Mouse (Mus musculus) hindbrain, embryonic 16.5 days (tissue): Measurements from ENCODE around the gene Pygb. TPM values are rescaled to one million over a fixed set of nuclear protein-coding genes. Genes with fewer than 3 reads are reported as not detected.

ENCODE experiments used
- ATAC-seq: fragments of 200-750 bp; cut with Nextera tagmentation; 2 replicates; pipeline ENCODE4 v1.8.0; 2017; ENCODE audit warnings: moderate TSS enrichment, moderate library complexity
- H3K27ac ChIP-seq: fragments of 300-500 bp; sonication (generic); 2 replicates; pipeline ENCODE4 v1.5.1; 2014; ENCODE audit warnings: low read depth, mild to moderate bottlenecking, control low read depth, low read length, moderate library complexity
- H3K27me3 ChIP-seq: fragments of 300-500 bp; sonication (generic); replicated peaks from 2 replicates; pipeline ENCODE4 v1.6.1; 2014; ENCODE audit warnings: low read length; ENCODE audit not compliant: control insufficient read depth, insufficient read depth
- H3K36me3 ChIP-seq: fragments of 300-500 bp; sonication (generic); 2 replicates; pipeline ENCODE4 v1.6.1; 2014; ENCODE audit warnings: mild to moderate bottlenecking, low read length, moderate library complexity, mixed read lengths; ENCODE audit not compliant: control insufficient read depth, insufficient read depth
- H3K4me1 ChIP-seq: fragments of 300-500 bp; sonication (generic); 2 replicates; pipeline ENCODE4 v1.6.1; 2014; ENCODE audit warnings: low read depth, low read length; ENCODE audit not compliant: control insufficient read depth, insufficient read depth
- H3K4me2 ChIP-seq: fragments of 300-500 bp; sonication (generic); 2 replicates; pipeline ENCODE4 v1.6.1; 2014; ENCODE audit warnings: mild to moderate bottlenecking, low read length, control low read depth, moderate library complexity
- H3K4me3 ChIP-seq: fragments of 300-500 bp; sonication (generic); 2 replicates; pipeline ENCODE4 v1.5.1; 2014; ENCODE audit warnings: mild to moderate bottlenecking, low read length, control low read depth, moderate library complexity
- H3K9ac ChIP-seq: fragments of 300-500 bp; sonication (generic); 2 replicates; pipeline ENCODE4 v1.6.1; 2014; ENCODE audit warnings: low read depth, mild to moderate bottlenecking, control low read depth, low read length, moderate library complexity
- H3K9me3 ChIP-seq: fragments of 300-500 bp; sonication (generic); 2 replicates; pipeline ENCODE4 v1.6.1; 2014; ENCODE audit warnings: mild to moderate bottlenecking, low read length, moderate library complexity; ENCODE audit not compliant: control insufficient read depth
- WGBS: fragments of 180-500 bp; shearing (Covaris S2); extraction: QIAGEN DNeasy Blood & Tissue Kit; methylation state at CpG from one replicate; pipeline ENCODE4 v1.1.7; 2014; 5-methylcytosine and 5-hydroxymethylcytosine counted together
- polyA plus RNA-seq: library from polyadenylated mRNA; unstranded; fragments of >200 nt; fragmentation: Nextera tagmentation; extraction: Ambion mirVana; gene quantifications from 2 replicates; pipeline ENCODE4 v1.2.1, GENCODE M21; 2015

The Pygb gene
- 176 and 179 TPM in 2 replicates for polyA plus RNA-seq

DNA sequence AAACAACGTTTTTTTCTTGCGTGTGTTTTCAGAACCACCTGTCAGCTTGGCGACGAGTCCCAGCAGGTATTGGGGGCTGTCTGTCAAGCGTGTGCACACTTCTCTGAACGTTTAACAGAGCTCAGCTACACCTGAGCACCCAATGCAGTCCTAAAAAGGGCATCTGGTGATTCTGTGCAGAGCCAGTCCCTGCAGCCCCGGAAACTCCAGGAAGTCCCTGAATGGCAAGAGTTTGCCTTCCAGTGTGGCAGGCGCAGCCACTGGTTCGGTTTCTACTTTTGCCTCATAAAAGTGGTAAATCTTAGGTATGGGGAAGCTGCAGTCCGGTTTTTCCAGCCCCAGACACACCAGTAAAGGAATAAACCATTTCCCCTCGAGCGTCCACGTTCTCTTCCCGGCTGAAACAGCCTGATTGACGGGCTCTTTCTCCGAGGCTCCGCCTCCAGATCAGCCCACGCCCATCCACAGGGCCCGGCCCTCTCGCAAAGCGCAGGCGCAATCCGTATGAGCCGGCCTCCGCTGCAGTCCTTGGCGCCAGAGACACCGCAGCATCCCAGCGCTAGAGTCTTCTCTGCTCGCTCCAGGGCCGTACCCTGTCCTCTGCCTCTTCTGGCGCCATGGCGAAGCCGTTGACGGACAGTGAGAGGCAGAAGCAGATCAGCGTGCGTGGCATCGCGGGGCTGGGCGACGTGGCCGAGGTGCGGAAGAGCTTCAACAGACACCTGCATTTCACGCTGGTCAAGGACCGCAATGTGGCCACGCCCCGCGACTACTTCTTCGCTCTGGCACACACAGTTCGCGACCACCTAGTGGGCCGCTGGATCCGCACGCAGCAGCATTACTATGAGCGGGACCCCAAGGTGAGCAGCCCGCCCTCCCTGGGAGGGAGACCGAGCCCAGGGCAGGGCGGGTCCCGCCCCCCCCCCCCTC lies at the start of gene Pygb:
Gene Pygb, plus strand, starts transcription at position 485 of the 930 bp plus-strand sequence.
- H3K27ac ChIP-seq = peak within 1 kb of the TSS; percentile 68
- H3K4me1 ChIP-seq = peaks cover 19% of the 10 kb centered on the region
- H3K9me3 ChIP-seq = no peaks in the 10 kb centered on the region
- ATAC-seq = peak; percentile 97
- peak within 1 kb of the TSS; percentile 64 for H3K9ac ChIP-seq
- H3K27me3 ChIP-seq = no peaks in the 10 kb centered on the region; the same call in 1 of the 2 replicates
- H3K4me3 ChIP-seq = peak within 1 kb of the TSS; percentile 55
- 2% methylated on average over 56 of the region's 58 CpGs for WGBS
- no peaks in the 10 kb centered on the region for H3K36me3 ChIP-seq
- H3K4me2 ChIP-seq = peak within 1 kb of the TSS; percentile 73

DNA sequence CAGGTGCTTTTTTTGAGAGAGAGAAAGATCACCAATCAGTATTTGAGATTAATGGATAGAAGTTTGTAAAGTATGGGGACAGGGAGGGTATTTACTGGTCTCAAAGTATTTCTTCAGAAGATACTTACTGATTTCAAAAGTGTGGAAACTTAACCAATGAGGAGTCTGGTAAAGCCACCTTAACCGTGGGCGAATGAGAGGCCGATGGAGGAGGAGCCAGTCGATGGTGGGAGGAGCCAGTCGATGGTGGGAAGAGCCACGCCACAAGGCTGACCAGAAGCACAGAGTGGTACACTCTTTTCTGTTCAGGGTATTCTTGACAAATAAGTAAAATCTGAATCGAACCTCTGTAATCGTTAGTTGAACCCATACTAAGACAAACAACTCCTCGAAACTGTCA lies 48.7 kb upstream of the Pygb start:
- Histone ChIP-seq H3K4me2 (no peak overlapping the region), H3K4me3 (no peak overlapping the region), H3K36me3 (no peaks in the 10 kb centered on the region), H3K4me1 (no peaks in the 10 kb centered on the region), H3K27me3 (0 out of 2 replicates have a peak, but pooled peaks cover 2% of the 10 kb centered on the region), H3K9ac (no peak overlapping the region), H3K27ac (no peak overlapping the region), H3K9me3 (no peaks in the 10 kb centered on the region; the same call in 1 of the 2 replicates)
- no peak for ATAC-seq
- WGBS = 81% methylated on average over 9 of the region's 9 CpGs

DNA sequence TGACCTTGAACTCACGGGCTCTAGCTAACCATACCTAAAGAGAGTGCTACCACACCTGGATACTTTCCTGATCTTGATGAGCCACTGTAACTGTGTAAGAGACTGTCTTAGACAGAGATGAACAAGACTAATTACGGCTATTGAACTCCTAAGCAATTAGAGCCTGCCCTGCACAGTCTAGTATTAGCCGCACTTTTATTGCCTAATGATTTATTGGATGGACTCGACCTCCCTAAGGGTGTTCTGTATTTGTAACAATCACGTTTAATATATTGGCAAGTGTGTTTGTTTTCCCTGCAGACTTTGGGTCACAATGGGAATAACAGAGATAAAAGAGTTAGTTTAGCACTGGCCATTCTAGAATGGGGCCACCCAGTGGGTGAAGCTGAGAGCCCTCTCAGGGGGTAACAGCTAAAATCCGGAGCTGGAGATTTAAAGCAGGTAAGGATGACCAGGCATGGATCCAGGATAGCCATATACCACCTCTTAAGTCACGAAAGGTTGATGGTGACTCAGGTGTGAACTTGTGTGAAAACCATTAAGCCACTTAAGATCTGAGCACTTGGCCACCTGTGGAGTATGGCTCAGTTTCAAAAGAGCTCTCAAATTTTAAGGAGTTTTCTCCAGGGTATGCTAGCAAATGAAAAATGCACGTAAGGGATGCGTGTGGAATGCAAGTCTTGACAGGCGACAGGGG lies 46.2 kb upstream of the Pygb start:
- no peaks in the 10 kb centered on the region for H3K36me3 ChIP-seq
- no peaks in the 10 kb centered on the region; the same call in 1 of the 2 replicates for H3K9me3 ChIP-seq
- no peak overlapping the region for H3K27ac ChIP-seq
- no peak overlapping the region for H3K4me3 ChIP-seq
- H3K4me1 ChIP-seq = no peaks in the 10 kb centered on the region
- 63% methylated on average over 10 of the region's 10 CpGs for WGBS
- no peak for ATAC-seq
- H3K4me2 ChIP-seq = no peak overlapping the region
- no peak overlapping the region for H3K9ac ChIP-seq
- 0 out of 2 replicates have a peak, but pooled peaks cover 2% of the 10 kb centered on the region for H3K27me3 ChIP-seq

DNA sequence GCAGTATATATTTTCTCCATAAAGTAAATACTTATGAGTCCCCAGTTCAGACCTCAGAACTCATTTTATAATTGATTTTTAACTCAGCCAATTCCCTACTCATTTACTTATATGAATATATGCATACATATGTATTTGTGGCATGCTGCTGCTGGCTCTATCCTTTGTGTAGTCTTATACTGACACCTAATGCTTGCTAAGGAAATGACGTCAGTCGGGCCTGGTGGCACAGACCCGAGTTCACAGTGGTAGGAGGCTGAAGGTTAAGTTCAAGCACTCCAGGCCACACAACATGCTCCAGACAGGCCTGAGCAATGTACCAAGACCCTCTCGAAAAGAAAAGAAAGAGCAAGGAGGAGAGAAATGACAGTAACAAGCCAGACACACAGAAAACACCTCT lies 45.1 kb upstream of the Pygb start:
- H3K36me3 ChIP-seq = no peaks in the 10 kb centered on the region
- 0 out of 2 replicates have a peak, but pooled peaks cover 2% of the 10 kb centered on the region for H3K27me3 ChIP-seq
- H3K9me3 ChIP-seq = no peaks in the 10 kb centered on the region; the same call in 1 of the 2 replicates
- no peak overlapping the region for H3K27ac ChIP-seq
- H3K4me1 ChIP-seq = no peaks in the 10 kb centered on the region
- ATAC-seq = peak; percentile 89
- WGBS = 66% methylated on average over 4 of the region's 4 CpGs
- no peak overlapping the region for H3K4me2 ChIP-seq
- no peak overlapping the region for H3K9ac ChIP-seq
- no peak overlapping the region for H3K4me3 ChIP-seq

DNA sequence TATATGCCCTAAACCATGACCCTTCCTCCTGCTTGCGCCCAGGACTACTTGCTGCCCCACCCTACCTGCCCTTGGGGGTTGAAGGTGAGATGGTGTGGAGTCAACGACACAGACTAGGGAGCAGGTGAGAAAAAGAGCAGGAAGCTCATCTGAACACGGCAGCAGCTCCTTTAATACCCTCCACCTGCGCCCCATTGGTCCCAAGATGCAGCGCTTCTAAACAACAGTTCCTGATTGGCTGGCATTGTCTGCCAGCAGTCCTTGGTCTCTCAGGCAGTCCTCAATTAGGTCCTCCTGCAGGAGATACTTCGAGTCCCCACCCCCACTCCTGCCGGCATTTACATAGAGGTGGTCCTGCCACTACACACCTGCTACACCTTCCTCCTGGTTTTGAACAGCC lies 41.5 kb upstream of the Pygb start:
- no peak overlapping the region for H3K9ac ChIP-seq
- no peaks in the 10 kb centered on the region for H3K36me3 ChIP-seq
- no peaks in the 10 kb centered on the region for H3K27me3 ChIP-seq
- H3K9me3 ChIP-seq = no peaks in the 10 kb centered on the region; the same call in 1 of the 2 replicates
- H3K4me1 ChIP-seq = peaks cover 3% of the 10 kb centered on the region
- 74% methylated on average over 7 of the region's 7 CpGs for WGBS
- ATAC-seq = no peak
- H3K27ac ChIP-seq = no peak overlapping the region
- no peak overlapping the region for H3K4me3 ChIP-seq
- H3K4me2 ChIP-seq = no peak overlapping the region

DNA sequence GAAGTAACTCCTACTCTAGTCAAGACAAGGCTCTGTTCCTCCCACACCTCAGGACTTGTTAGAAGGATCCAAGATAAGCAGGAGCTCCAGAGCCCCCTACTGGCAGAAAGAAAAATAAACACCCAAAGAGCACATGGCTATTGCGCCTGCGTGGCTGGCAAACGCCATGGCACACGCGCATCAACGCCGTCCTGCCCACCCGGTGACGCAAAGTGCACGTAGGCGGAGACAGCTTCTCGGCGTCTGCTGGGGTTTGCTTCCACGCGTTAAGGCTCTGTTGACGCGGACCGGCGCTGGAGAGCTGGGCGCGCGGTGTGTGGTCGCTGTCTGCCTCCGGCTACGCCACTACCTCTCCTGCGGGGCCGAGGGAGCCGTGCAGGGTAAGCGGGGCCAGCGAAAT lies 37.7 kb upstream of the Pygb start, which contains the start of gene Entpd6:
Gene Entpd6, plus strand, starts transcription at position 189 of the 400 bp plus-strand sequence.
- Histone ChIP-seq H3K4me1 (peaks cover 11% of the 10 kb centered on the region), H3K9me3 (no peaks in the 10 kb centered on the region), H3K9ac (peak within 1 kb of the TSS; percentile 89), H3K27me3 (no peaks in the 10 kb centered on the region), H3K36me3 (peaks cover 11% of the 10 kb centered on the region; the same call in 1 of the 2 replicates), H3K4me3 (peak within 1 kb of the TSS; percentile 80), H3K4me2 (peak within 1 kb of the TSS; percentile 89), H3K27ac (peak within 1 kb of the TSS; percentile 85)
- under 1% methylated on average over 28 of the region's 30 CpGs for WGBS
- ATAC-seq = peak; percentile 98

DNA sequence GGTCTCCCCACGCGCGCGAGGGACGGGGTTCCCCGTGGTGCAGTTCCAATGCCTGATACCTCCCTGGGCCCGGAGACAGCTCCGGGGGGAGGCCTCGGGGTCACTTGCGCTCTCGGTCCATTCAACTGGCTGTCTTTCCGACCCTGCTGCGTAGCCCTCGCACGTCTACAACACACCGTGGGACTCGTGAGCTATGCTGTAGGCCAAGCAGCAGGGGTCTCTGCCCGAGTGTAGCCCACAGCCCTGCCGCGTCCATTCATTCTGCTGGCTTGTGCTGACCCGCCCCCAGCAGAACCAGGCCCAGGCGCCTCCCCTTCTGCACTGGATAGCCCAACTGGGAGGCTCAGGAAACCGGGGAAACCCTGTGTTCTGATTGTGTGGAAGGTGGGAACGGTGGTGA lies 37.3 kb upstream of the Pygb start:
- peaks cover 11% of the 10 kb centered on the region for H3K4me1 ChIP-seq
- peak overlapping the region; percentile 89 for H3K9ac ChIP-seq
- H3K27ac ChIP-seq = peak overlapping the region; percentile 85
- ATAC-seq = peak; percentile 84
- peak overlapping the region; percentile 80 for H3K4me3 ChIP-seq
- no peaks in the 10 kb centered on the region for H3K27me3 ChIP-seq
- no peaks in the 10 kb centered on the region for H3K9me3 ChIP-seq
- H3K36me3 ChIP-seq = peaks cover 11% of the 10 kb centered on the region; the same call in 1 of the 2 replicates
- under 1% methylated on average over 24 of the region's 24 CpGs for WGBS
- H3K4me2 ChIP-seq = peak overlapping the region; percentile 89

DNA sequence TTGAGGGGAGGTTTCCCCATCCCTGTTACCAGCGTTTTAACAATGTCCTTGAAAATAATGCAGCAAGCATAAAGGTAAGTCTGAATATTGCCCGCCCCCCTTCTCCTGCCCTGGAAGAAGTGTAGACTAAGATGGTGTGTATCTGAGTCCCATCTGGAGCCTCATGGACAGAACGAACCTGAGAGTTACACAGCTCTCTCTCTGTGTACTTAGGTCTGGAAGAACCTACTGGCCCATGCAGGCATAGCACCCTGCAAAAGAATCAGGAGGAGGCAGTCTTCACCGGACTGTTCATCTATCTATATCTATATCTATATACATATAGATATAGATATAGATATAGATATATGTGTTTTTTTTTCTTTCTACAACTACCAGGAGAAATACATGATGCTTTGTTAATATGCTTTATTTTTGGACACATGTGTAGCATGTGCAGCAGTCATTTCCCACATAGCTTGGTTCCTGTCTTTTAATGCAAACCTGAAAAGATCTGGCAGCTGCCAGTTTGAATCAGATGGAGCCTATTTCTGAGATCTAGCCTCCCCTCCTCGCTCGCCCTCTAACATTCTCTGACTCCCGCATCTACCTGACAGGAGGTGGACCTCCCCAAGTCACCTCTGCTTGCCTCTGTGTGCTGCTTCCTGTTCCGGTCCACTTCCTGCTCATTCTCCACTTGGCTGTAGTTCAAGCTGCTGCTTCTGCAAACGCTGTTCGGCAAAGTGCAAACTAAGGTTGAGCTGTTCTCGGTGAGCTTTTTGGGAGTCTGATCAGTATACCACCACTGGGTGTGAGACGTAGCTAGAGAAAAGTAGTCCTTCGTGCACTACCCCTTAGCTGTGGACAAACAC lies 36.2 kb upstream of the Pygb start:
- no peak overlapping the region for H3K27ac ChIP-seq
- H3K36me3 ChIP-seq = peaks cover 11% of the 10 kb centered on the region; the same call in 1 of the 2 replicates
- H3K4me1 ChIP-seq = peaks cover 11% of the 10 kb centered on the region
- H3K4me2 ChIP-seq = peak overlapping the region; percentile 89
- 77% methylated on average over 13 of the region's 13 CpGs for WGBS
- H3K27me3 ChIP-seq = no peaks in the 10 kb centered on the region
- H3K4me3 ChIP-seq = peak overlapping the region; percentile 80
- H3K9ac ChIP-seq = peak overlapping the region; percentile 89; the same call in 1 of the 2 replicates
- no peak for ATAC-seq
- H3K9me3 ChIP-seq = no peaks in the 10 kb centered on the region
